Mouse (Mus musculus) adrenal gland, postnatal 25 days (tissue): ENCODE data around the gene Auts2. TPM values are rescaled to one million over a fixed set of nuclear protein-coding genes. Genes with fewer than 3 reads are reported as not detected.
A peak's percentile ranks its signal among the peaks of the same experiment; 100 is the strongest.

Source experiments
- DNase-seq: peaks from one replicate; pipeline ENCODE4 v3.0.0; 2021; ENCODE audit warnings: mixed read lengths
- total RNA-seq: library from RNA; stranded (reverse); gene quantifications from 2 replicates; pipeline ENCODE4 v1.2.3, GENCODE M21; 2021

Gene Auts2
- total RNA-seq, 1 experiment from 2014 or later: 75.7 TPM

GRCm38 (mm10) chr5:131829248-131829647 lies 713.9 kb downstream of the Auts2 start:
- peak; percentile 58 for DNase-seq

DNA sequence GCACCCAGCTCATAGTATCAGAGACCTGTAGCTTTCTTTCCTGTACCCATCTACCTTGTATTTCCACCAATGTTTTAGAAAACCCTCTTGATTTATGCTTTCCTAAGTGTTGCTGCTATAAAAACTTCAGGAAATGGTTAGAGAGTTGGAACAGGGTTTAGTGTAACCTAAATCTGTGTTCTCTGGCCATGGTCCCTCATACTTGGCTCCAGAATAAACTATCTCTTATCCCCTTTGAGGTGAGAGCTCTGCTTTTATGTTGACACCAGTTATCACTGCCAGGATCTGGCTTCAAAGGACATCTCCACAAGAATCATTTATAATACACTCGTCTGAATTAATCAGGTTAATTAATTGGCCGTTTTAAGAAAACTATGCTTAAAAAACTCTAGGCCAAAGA lies 714.5 kb downstream of the Auts2 start:
- no peak for DNase-seq

DNA sequence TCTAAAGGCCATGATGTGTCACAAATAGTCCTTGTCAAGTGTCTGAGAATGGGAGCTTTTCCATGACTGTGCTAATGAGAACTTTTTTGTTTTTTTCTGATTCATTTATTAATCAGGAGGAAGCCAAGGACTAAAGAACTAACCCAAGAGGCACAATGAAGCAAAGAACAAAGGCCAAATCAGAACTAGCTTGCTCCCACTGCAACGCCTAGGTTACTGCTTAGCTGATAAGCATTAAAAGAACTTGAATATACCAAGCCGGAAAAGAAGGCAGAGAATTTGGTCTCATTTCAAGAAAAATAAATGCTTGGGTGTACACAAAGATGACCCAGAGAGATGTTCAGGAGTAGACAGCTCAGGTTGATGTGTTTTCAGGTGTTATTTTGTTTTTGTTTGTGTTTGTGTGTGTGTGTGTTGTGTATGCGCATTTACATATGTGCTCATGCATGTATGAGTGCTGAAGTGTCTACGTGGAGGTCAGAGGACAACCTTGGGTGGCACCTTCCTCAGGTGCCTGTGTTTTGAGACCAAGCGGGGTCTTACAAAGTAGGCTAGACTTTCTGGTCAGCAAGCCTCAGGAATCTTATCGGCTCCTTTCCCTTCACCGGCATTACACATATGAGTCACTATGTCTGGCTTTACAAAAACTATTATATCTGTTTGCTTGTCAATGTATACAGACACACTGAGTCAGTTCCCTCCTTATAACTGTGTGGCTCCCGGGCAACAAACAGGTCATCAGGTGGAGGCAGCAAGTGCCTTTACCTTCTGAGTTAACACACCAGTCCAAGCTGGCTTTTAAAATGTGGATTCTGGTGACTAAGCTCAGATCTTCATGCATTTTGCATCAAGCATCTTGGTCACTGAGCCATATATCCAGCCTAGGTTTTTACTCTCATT lies 716.5 kb downstream of the Auts2 start:
- no peak for DNase-seq

DNA sequence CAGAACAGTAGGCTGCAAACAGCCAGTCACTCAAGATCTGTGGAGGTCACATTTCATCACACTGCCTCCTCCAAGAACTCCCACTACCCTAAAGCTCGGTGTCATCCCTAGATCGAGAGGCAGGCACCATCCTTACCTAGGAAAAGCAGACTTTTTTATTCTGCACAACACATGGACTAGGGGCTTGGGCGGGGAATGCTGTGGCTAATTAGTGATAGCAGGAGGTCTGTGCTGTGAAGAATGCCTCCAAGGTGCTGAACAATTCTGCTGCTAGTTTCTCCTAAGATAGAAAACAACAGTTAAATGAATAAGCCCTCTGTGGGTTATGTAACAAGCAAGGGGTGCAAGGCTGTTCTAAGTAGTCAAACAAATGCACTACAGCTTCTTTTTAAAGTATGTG lies 717.7 kb downstream of the Auts2 start:
- DNase-seq: no peak

- no peak for DNase-seq
These were observed 718.8 kb downstream of the Auts2 start for GRCm38 (mm10) chr5:131824197-131824991.

DNA sequence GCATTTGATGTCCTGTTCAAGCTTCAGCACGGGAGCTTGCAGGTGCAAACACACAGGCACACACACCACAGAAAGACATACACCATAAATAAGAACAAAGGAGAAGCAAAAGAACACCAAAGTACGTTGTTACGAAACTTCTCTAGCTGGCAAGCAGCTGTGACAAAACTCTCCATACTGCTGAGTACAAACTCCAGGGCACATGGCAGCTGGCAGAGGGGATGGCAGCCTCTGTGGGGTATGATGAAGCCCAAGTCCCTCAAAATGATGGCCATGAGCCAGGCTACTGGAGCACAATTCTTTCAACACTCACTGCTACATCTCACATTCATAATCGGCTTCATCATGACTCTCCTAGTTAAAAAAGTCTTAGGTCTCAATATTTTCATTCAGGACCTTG lies 721.7 kb downstream of the Auts2 start:
- DNase-seq: no peak

DNA sequence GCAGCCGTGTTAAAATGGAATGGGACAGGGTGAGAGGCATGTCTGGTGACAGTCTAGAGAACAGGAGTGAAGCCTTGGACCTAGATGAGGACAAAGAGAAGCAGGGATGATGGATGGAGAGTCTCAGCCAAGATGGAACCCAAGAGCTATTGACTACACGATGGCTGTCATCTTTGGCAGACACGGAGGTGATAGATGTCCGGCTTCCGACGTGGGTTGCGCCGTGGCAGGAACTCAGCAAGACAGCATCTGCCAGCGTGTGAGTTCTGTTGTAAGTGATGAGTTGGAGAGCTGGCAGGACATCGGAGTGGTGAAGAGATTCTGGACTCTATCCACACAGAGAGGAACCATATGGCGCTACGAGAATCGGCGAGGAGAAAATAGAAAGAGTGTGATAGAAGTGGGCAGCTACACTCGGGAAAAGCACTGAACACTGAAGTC lies 723.9 kb downstream of the Auts2 start:
- DNase-seq: no peak

DNA sequence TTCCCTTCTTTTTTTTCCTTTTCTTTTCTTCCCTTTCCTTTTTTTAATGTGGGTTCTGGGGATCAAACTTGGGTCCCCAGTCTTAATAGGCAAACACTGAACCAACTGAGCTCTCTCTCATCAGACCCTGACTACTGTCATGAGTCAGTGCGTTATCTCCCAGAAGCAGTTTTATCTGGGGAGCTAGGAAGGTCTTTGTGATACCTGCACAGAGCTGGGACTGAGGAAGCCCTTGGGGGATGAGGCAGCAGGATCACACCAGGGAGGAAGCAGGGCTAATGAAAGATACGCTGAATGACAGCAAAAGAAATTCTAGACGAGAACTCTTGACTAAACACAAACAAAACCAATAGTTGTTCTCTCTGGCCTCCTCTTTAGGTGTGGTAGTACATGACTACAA lies 727.6 kb downstream of the Auts2 start:
- no peak for DNase-seq

GRCm38 (mm10) chr5:131814503-131815003 lies 728.6 kb downstream of the Auts2 start:
- no peak for DNase-seq

DNA sequence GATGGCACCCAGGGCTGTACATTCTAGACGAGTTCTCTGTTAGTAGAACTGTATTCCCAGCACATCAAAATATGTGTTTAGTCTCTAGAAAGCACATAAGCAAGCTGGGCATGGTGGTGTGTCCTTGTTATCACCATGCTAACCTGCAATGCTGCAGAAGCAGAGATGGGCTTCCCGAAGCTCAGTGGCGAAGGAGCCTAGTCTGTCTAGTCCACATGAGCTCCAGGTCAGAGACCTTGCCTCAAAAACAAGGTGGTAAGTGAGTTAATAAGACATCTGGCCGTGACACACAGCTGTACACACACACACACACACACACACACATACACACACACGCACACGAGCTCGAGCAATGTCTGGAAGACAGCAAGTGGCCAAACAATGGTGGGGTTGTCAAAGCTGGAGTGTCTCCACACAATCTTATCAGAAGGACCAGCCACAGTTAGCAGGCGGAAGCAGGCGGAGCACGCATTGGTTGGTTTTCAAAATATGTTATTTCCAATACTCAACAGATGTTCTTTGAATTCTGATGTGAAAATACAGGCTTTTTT lies 729.1 kb downstream of the Auts2 start:
- no peak for DNase-seq

DNA sequence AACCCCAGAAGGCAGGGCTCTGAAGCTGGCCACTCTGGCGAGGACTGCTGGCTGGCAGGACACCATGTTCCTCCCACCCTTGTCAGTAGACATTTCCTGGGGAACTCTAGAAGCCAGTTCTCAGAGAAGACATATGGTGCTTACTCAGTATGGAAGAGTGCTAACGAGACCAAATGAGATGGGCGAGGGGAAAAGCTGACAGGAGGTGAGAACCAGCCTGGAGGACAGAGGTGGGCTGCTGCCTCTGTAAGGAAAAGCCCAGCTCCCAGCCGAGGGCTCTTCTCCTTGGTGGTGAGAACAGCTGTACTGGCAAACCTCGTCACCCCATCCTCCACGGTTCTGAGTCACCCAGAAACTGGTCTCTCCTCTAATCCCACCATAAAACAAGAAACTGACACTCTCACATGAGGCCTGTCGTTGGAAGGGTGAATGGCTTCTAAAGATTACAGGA lies 729.8 kb downstream of the Auts2 start:
- no peak for DNase-seq

GRCm38 (mm10) chr5:131812483-131813063 lies 730.6 kb downstream of the Auts2 start:
- no peak for DNase-seq

- DNase-seq: no peak
These were observed 736.8 kb downstream of the Auts2 start for GRCm38 (mm10) chr5:131806350-131806749.

GRCm38 (mm10) chr5:131805277-131805676 lies 737.9 kb downstream of the Auts2 start:
- DNase-seq: no peak

- no peak for DNase-seq
These were observed 739.5 kb downstream of the Auts2 start for GRCm38 (mm10) chr5:131803609-131804008.

- no peak for DNase-seq
These were observed 740.7 kb downstream of the Auts2 start for GRCm38 (mm10) chr5:131802340-131803036.

GRCm38 (mm10) chr5:131801924-131802323 lies 741.2 kb downstream of the Auts2 start:
- DNase-seq: no peak

- no peak for DNase-seq
These were observed 744.8 kb downstream of the Auts2 start for GRCm38 (mm10) chr5:131798373-131798772.

GRCm38 (mm10) chr5:131797044-131797443 lies 746.1 kb downstream of the Auts2 start:
- no peak for DNase-seq

GRCm38 (mm10) chr5:131794411-131795133 lies 748.6 kb downstream of the Auts2 start:
- no peak for DNase-seq

DNA sequence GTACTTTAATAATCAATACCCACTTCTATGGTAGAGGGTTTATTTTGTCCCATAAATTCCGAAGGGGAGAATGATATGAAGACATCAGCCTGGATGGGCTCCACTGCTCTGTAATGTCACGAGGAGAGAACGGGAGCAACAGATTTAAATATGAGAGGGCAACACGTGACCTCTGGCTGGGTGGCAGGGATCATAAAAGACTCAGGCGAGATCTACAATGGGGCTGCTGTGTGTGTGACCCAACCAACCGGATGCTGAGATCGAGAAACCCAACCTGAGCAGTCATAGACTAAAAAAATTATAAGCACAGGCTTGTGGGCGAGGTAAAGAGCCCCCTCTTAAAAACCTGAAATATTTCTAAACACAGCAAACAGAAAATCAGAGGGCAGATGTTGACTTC lies 753.5 kb downstream of the Auts2 start:
- DNase-seq: no peak
